Mouse (Mus musculus): ENCODE measurements around the gene Grm8.

The Grm8 gene

GRCm38 (mm10) chr6:28042339-28042738, 92.6 kb downstream of the Grm8 start:
- DNase-seq (ENCODE audit: low read depth in 2 of 2, low spot score in 2 of 2), result no peak

GRCm38 (mm10) chr6:28040815-28041214, 94.2 kb downstream of the Grm8 start:
- no peak for DNase-seq (ENCODE audit: low read depth in 2 of 2, low spot score in 2 of 2)

GRCm38 (mm10) chr6:28032006-28032405, 103.0 kb downstream of the Grm8 start:
- no peak for DNase-seq (ENCODE audit: low read depth in 2 of 2, low spot score in 2 of 2)

GRCm38 (mm10) chr6:28017653-28018052, 117.3 kb downstream of the Grm8 start:
- no peak for DNase-seq (ENCODE audit: low read depth in 2 of 2, low spot score in 2 of 2)

- DNase-seq (ENCODE audit: low read depth in 2 of 2, low spot score in 2 of 2), result no peak
Measured at GRCm38 (mm10) chr6:28007001-28007400, 128.0 kb downstream of the Grm8 start.

GRCm38 (mm10) chr6:27997250-27997649, 137.7 kb downstream of the Grm8 start:
- no peak for DNase-seq (ENCODE audit: low read depth in 2 of 2, low spot score in 2 of 2)

- no peak for DNase-seq (ENCODE audit: low read depth in 2 of 2, low spot score in 2 of 2)
Measured at GRCm38 (mm10) chr6:27991241-27991640, 143.7 kb downstream of the Grm8 start.

GRCm38 (mm10) chr6:27982598-27982997, 152.4 kb downstream of the Grm8 start:
- no peak for DNase-seq (ENCODE audit: low read depth in 2 of 2, low spot score in 2 of 2)

- DNase-seq (ENCODE audit: low read depth in 2 of 2, low spot score in 2 of 2), result no peak
Measured at GRCm38 (mm10) chr6:27982021-27982420, 153.0 kb downstream of the Grm8 start.

- DNase-seq (ENCODE audit: low read depth in 2 of 2, low spot score in 2 of 2), result no peak
Measured at GRCm38 (mm10) chr6:27977361-27977760, 157.6 kb downstream of the Grm8 start.

- no peak for DNase-seq (ENCODE audit: low read depth in 2 of 2, low spot score in 2 of 2)
Measured at GRCm38 (mm10) chr6:27968859-27969258, 166.1 kb downstream of the Grm8 start.

- no peak for DNase-seq (ENCODE audit: low read depth in 2 of 2, low spot score in 2 of 2)
Measured at GRCm38 (mm10) chr6:27967037-27967436, 167.9 kb downstream of the Grm8 start.

- no peak for DNase-seq (ENCODE audit: low read depth in 2 of 2, low spot score in 2 of 2)
Measured at GRCm38 (mm10) chr6:27965237-27965636, 169.7 kb downstream of the Grm8 start.

GRCm38 (mm10) chr6:27963887-27964286, 171.1 kb downstream of the Grm8 start:
- no peak for DNase-seq (ENCODE audit: low read depth in 2 of 2, low spot score in 2 of 2)

GRCm38 (mm10) chr6:27956278-27956857, 178.6 kb downstream of the Grm8 start:
- DNase-seq (ENCODE audit: low read depth in 2 of 2, low spot score in 2 of 2), result no peak

GRCm38 (mm10) chr6:27951433-27951832, 183.5 kb downstream of the Grm8 start:
- DNase-seq (ENCODE audit: low read depth in 2 of 2, low spot score in 2 of 2), result no peak

- no peak for DNase-seq (ENCODE audit: low read depth in 2 of 2, low spot score in 2 of 2)
Measured at GRCm38 (mm10) chr6:27928058-27928457, 206.9 kb downstream of the Grm8 start.

- no peak for DNase-seq (ENCODE audit: low read depth in 2 of 2, low spot score in 2 of 2)
Measured at GRCm38 (mm10) chr6:27913281-27913680, 221.7 kb downstream of the Grm8 start.

GRCm38 (mm10) chr6:27904358-27904757, 230.6 kb downstream of the Grm8 start:
- DNase-seq (ENCODE audit: low read depth in 2 of 2, low spot score in 2 of 2), result no peak

GRCm38 (mm10) chr6:27902224-27902623, 232.8 kb downstream of the Grm8 start:
- DNase-seq (ENCODE audit: low read depth in 2 of 2, low spot score in 2 of 2), result no peak

- no peak for DNase-seq (ENCODE audit: low read depth in 2 of 2, low spot score in 2 of 2)
Measured at GRCm38 (mm10) chr6:27901396-27901795, 233.6 kb downstream of the Grm8 start.

- DNase-seq (ENCODE audit: low read depth in 2 of 2, low spot score in 2 of 2), result no peak
Measured at GRCm38 (mm10) chr6:27895153-27895552, 239.8 kb downstream of the Grm8 start.

- no peak for DNase-seq (ENCODE audit: low read depth in 2 of 2, low spot score in 2 of 2)
Measured at GRCm38 (mm10) chr6:27892886-27893285, 242.1 kb downstream of the Grm8 start.

GRCm38 (mm10) chr6:27888391-27888790, 246.6 kb downstream of the Grm8 start:
- no peak for DNase-seq (ENCODE audit: low read depth in 2 of 2, low spot score in 2 of 2)
